Mouse (Mus musculus) G1E (cell line): Measurements from ENCODE around the gene Car4. TPM values are rescaled to one million over a fixed set of nuclear protein-coding genes. Genes with fewer than 3 reads are reported as not detected.

Experiments used
- ATAC-seq: 2 replicates; pipeline ENCODE4 v1.8.0; 2016; ENCODE audit warnings: mild to moderate bottlenecking; ENCODE audit not compliant: insufficient number of reproducible peaks, poor library complexity, low FRiP score, severe bottlenecking; ENCODE audit errors: extremely low read depth
- DNase-seq: peaks from one replicate; pipeline ENCODE4 v3.0.0; 2012; ENCODE audit warnings: low spot score
- H3K27me3 ChIP-seq: 2 replicates; pipeline ENCODE4 v1.6.1; 2012; ENCODE audit warnings: mild to moderate bottlenecking, low read length, inconsistent platforms; ENCODE audit not compliant: insufficient read depth
- H3K36me3 ChIP-seq: replicated peaks from 2 replicates; pipeline ENCODE3; 2012; ENCODE audit warnings: mild to moderate bottlenecking, inconsistent platforms
- H3K4me1 ChIP-seq: 2 replicates; pipeline ENCODE4 v1.6.1; 2012; ENCODE audit warnings: low read depth, low read length, inconsistent platforms, mixed read lengths; ENCODE audit not compliant: insufficient read depth
- H3K4me3 ChIP-seq: 2 replicates; pipeline ENCODE4 v1.5.1; 2012; ENCODE audit warnings: low read depth, mild to moderate bottlenecking, inconsistent platforms, low read length, moderate library complexity, mixed read lengths
- H3K9me3 ChIP-seq: replicated peaks from 2 replicates; pipeline ENCODE4 v1.6.1; 2012; ENCODE audit warnings: inconsistent platforms
- CTCF ChIP-seq: IDR thresholded peaks from 2 replicates; pipeline ENCODE4 v1.5.1; 2012; ENCODE audit warnings: low read depth, low read length, inconsistent platforms, mixed read lengths
- GATA1 ChIP-seq: IDR thresholded peaks from 2 replicates; pipeline ENCODE4 v1.6.1; 2012; ENCODE audit warnings: borderline replicate concordance, low read length, inconsistent platforms, mixed read lengths
- GATA2 ChIP-seq: IDR thresholded peaks from 2 replicates; pipeline ENCODE4 v1.6.1; 2012; ENCODE audit warnings: low read depth, low read length, inconsistent platforms, borderline replicate concordance
- POLR2AphosphoS5 ChIP-seq: IDR thresholded peaks from 2 replicates; pipeline ENCODE4 v1.6.1; 2012; ENCODE audit warnings: low read depth, low read length, inconsistent platforms; ENCODE audit not compliant: insufficient replicate concordance
- TAL1 ChIP-seq: conservative IDR thresholded peaks from 2 replicates; pipeline ENCODE4 v1.6.1; 2012; ENCODE audit warnings: low read depth, low read length, inconsistent platforms, mixed read lengths
- polyA plus RNA-seq: library from polyadenylated mRNA; stranded (reverse); fragments of >175 nt; gene quantifications from 2 replicates; pipeline ENCODE4 v1.2.3, GENCODE M21; 2012
- total RNA-seq, 2 experiments: library from RNA; stranded (forward) in 1 of 2; stranded (reverse) in 1 of 2; fragments of 200-1000 nt in 1 of 2; fragments of >200 nt in 1 of 2; fragmentation: Nextera tagmentation in 1 of 2; gene quantifications; 2 replicates each; pipeline ENCODE4 v1.2.3; 2014 to 2017

Car4 gene
- total and polyA plus RNA-seq, 3 experiments: not detected

GRCm38 (mm10) chr11:84960780-84961179 lies 3.2 kb downstream of the Car4 start:
- Histone ChIP-seq H3K9me3 (no peaks in the 10 kb centered on the region), H3K4me3 (no peak overlapping the region), H3K27me3 (peaks cover 28% of the 10 kb centered on the region), H3K36me3 (no peaks in the 10 kb centered on the region), H3K4me1 (peaks cover 5% of the 10 kb centered on the region)
- TF ChIP-seq GATA1 (no peak), TAL1 (no peak), POLR2AphosphoS5 (no peak), CTCF (no peak)
- ATAC-seq (no peak), DNase-seq (no peak)

GRCm38 (mm10) chr11:84961571-84961970 lies 4.0 kb downstream of the Car4 start:
- H3K9me3 ChIP-seq: no peaks in the 10 kb centered on the region
- ATAC-seq (no peak), DNase-seq (no peak)
- TF ChIP-seq GATA1: no peak
- no peak for TF ChIP-seq GATA2
- TF ChIP-seq POLR2AphosphoS5: no peak
- TF ChIP-seq CTCF: no peak
- no peak for TF ChIP-seq TAL1
- H3K4me1 ChIP-seq: peaks cover 5% of the 10 kb centered on the region
- H3K27me3 ChIP-seq: peaks cover 26% of the 10 kb centered on the region
- no peak overlapping the region for H3K4me3 ChIP-seq
- no peaks in the 10 kb centered on the region for H3K36me3 ChIP-seq

GRCm38 (mm10) chr11:84962536-84962935 lies 5.0 kb downstream of the Car4 start:
- TF ChIP-seq TAL1: no peak
- no peak for TF ChIP-seq CTCF
- no peak for TF ChIP-seq POLR2AphosphoS5
- TF ChIP-seq GATA2: no peak
- TF ChIP-seq GATA1: no peak
- Histone ChIP-seq H3K9me3 (no peaks in the 10 kb centered on the region), H3K4me1 (peaks cover 5% of the 10 kb centered on the region), H3K4me3 (no peak overlapping the region), H3K27me3 (peaks cover 31% of the 10 kb centered on the region), H3K36me3 (no peaks in the 10 kb centered on the region)
- no peak for DNase-seq
- ATAC-seq: no peak

GRCm38 (mm10) chr11:84963556-84963955 lies 6.0 kb downstream of the Car4 start:
- no peaks in the 10 kb centered on the region for H3K36me3 ChIP-seq
- peaks cover 5% of the 10 kb centered on the region for H3K4me1 ChIP-seq
- no peak overlapping the region for H3K4me3 ChIP-seq
- no peak for ATAC-seq
- no peak for TF ChIP-seq CTCF
- TF ChIP-seq TAL1: no peak
- TF ChIP-seq POLR2AphosphoS5: no peak
- TF ChIP-seq GATA2: no peak
- peaks cover 29% of the 10 kb centered on the region for H3K27me3 ChIP-seq
- DNase-seq: no peak
- H3K9me3 ChIP-seq: no peaks in the 10 kb centered on the region

- no peaks in the 10 kb centered on the region for H3K36me3 ChIP-seq
- no peaks in the 10 kb centered on the region for H3K9me3 ChIP-seq
- peaks cover 45% of the 10 kb centered on the region for H3K27me3 ChIP-seq
- ATAC-seq: no peak
- peaks cover 5% of the 10 kb centered on the region for H3K4me1 ChIP-seq
- TF ChIP-seq POLR2AphosphoS5 (no peak), TAL1 (no peak)
- no peak for DNase-seq
- H3K4me3 ChIP-seq: no peak overlapping the region
Measured at GRCm38 (mm10) chr11:84966696-84967095, 9.1 kb downstream of the Car4 start.

GRCm38 (mm10) chr11:84967113-84967512 lies 9.5 kb downstream of the Car4 start:
- DNase-seq: no peak
- Histone ChIP-seq H3K4me3 (no peak overlapping the region), H3K9me3 (no peaks in the 10 kb centered on the region), H3K27me3 (peaks cover 47% of the 10 kb centered on the region), H3K36me3 (no peaks in the 10 kb centered on the region), H3K4me1 (peaks cover 5% of the 10 kb centered on the region)
- ATAC-seq: no peak
- TF ChIP-seq GATA1: no peak
- TF ChIP-seq TAL1: no peak
- TF ChIP-seq GATA2: no peak
- no peak for TF ChIP-seq POLR2AphosphoS5
- TF ChIP-seq CTCF: no peak

- Histone ChIP-seq H3K4me3 (no peak overlapping the region), H3K9me3 (no peaks in the 10 kb centered on the region), H3K27me3 (peaks cover 49% of the 10 kb centered on the region), H3K36me3 (no peaks in the 10 kb centered on the region), H3K4me1 (peaks cover 5% of the 10 kb centered on the region)
- TF ChIP-seq TAL1 (no peak), GATA1 (no peak), POLR2AphosphoS5 (no peak), GATA2 (no peak), CTCF (no peak)
- no peak for ATAC-seq
- no peak for DNase-seq
Measured at GRCm38 (mm10) chr11:84968309-84968708, 10.7 kb downstream of the Car4 start.
